Mouse (Mus musculus): Measurements from ENCODE around the gene Gsap. TPM values are rescaled to one million over a fixed set of nuclear protein-coding genes. Genes with fewer than 3 reads are reported as not detected.
A peak's percentile ranks its signal among the peaks of the same experiment; 100 is the strongest.

Gsap gene
- polyA plus RNA-seq, 1 experiment from 2014 or later, result 5.0 TPM

GRCm38 (mm10) chr5:21245241-21245640 is 59.2 kb downstream of the Gsap start:
- 84% methylated on average over 1 of the region's 1 CpGs for WGBS
- no peak for ATAC-seq

GRCm38 (mm10) chr5:21246794-21247193 is 60.7 kb downstream of the Gsap start:
- no peaks in the 10 kb centered on the region for H3K27me3 ChIP-seq
- WGBS, result 81% methylated on average over 6 of the region's 6 CpGs
- H3K4me3 ChIP-seq, result no peak overlapping the region
- H3K9ac ChIP-seq, result no peak overlapping the region
- H3K4me2 ChIP-seq, result no peak overlapping the region
- H3K4me1 ChIP-seq, result no peaks in the 10 kb centered on the region
- ATAC-seq, result no peak
- no peaks in the 10 kb centered on the region for H3K36me3 ChIP-seq (ENCODE audit: poor library complexity, severe bottlenecking)
- H3K27ac ChIP-seq, result no peak overlapping the region
- no peaks in the 10 kb centered on the region for H3K9me3 ChIP-seq (replicated peaks)

More at GRCm38 (mm10) chr5:21245241-21245640, 59.2 kb downstream of the Gsap start:
- H3K4me1 ChIP-seq, result no peaks in the 10 kb centered on the region
- no peaks in the 10 kb centered on the region for H3K27me3 ChIP-seq
- no peaks in the 10 kb centered on the region for H3K36me3 ChIP-seq (ENCODE audit: poor library complexity, severe bottlenecking)
- no peak overlapping the region for H3K4me2 ChIP-seq
- no peaks in the 10 kb centered on the region for H3K9me3 ChIP-seq (replicated peaks)
- H3K9ac ChIP-seq, result no peak overlapping the region
- H3K4me3 ChIP-seq, result no peak overlapping the region
- H3K27ac ChIP-seq, result no peak overlapping the region

GRCm38 (mm10) chr5:21247916-21248315 is 61.9 kb downstream of the Gsap start:
- Histone ChIP-seq H3K36me3 (ENCODE audit: poor library complexity, severe bottlenecking) (no peaks in the 10 kb centered on the region), H3K4me3 (no peak overlapping the region), H3K9me3 (replicated peaks) (no peaks in the 10 kb centered on the region), H3K27ac (no peak overlapping the region), H3K4me1 (no peaks in the 10 kb centered on the region), H3K4me2 (no peak overlapping the region), H3K9ac (no peak overlapping the region), H3K27me3 (no peaks in the 10 kb centered on the region)
- WGBS, result 95% methylated on average over 2 of the region's 2 CpGs
- ATAC-seq, result no peak

GRCm38 (mm10) chr5:21248834-21249233 is 62.8 kb downstream of the Gsap start:
- H3K9ac ChIP-seq, result no peak overlapping the region
- H3K9me3 ChIP-seq (replicated peaks), result no peaks in the 10 kb centered on the region
- no peaks in the 10 kb centered on the region for H3K4me1 ChIP-seq
- H3K4me2 ChIP-seq, result no peak overlapping the region
- WGBS, result 78% methylated on average over 5 of the region's 5 CpGs
- no peak for ATAC-seq
- no peak overlapping the region for H3K27ac ChIP-seq
- no peaks in the 10 kb centered on the region for H3K27me3 ChIP-seq
- no peaks in the 10 kb centered on the region for H3K36me3 ChIP-seq (ENCODE audit: poor library complexity, severe bottlenecking)
- no peak overlapping the region for H3K4me3 ChIP-seq

- Histone ChIP-seq H3K4me1 (no peaks in the 10 kb centered on the region), H3K27ac (no peak overlapping the region), H3K4me3 (no peak overlapping the region), H3K9me3 (replicated peaks) (no peaks in the 10 kb centered on the region), H3K9ac (no peak overlapping the region), H3K36me3 (ENCODE audit: poor library complexity, severe bottlenecking) (no peaks in the 10 kb centered on the region), H3K4me2 (no peak overlapping the region), H3K27me3 (no peaks in the 10 kb centered on the region)
- no peak for ATAC-seq
- 91% methylated on average over 12 of the region's 12 CpGs for WGBS
Observed at GRCm38 (mm10) chr5:21254731-21255525, 68.9 kb downstream of the Gsap start.

- 97% methylated on average over 5 of the region's 5 CpGs for WGBS
Observed at GRCm38 (mm10) chr5:21255551-21256132, 69.6 kb downstream of the Gsap start.

GRCm38 (mm10) chr5:21257126-21257525 is 71.1 kb downstream of the Gsap start:
- Histone ChIP-seq H3K4me3 (no peak overlapping the region), H3K27ac (no peak overlapping the region), H3K9ac (no peak overlapping the region), H3K4me2 (no peak overlapping the region), H3K27me3 (no peaks in the 10 kb centered on the region), H3K9me3 (replicated peaks) (no peaks in the 10 kb centered on the region), H3K4me1 (peaks cover 9% of the 10 kb centered on the region; the same call in 1 of the 2 replicates), H3K36me3 (ENCODE audit: poor library complexity, severe bottlenecking) (no peaks in the 10 kb centered on the region)
- no peak for ATAC-seq
- 67% methylated on average over 4 of the region's 4 CpGs for WGBS

More at GRCm38 (mm10) chr5:21255551-21256132, 69.6 kb downstream of the Gsap start:
- no peak overlapping the region for H3K4me3 ChIP-seq
- H3K4me1 ChIP-seq, result no peaks in the 10 kb centered on the region
- H3K36me3 ChIP-seq (ENCODE audit: poor library complexity, severe bottlenecking), result no peaks in the 10 kb centered on the region
- H3K27ac ChIP-seq, result no peak overlapping the region
- H3K4me2 ChIP-seq, result no peak overlapping the region
- H3K27me3 ChIP-seq, result no peaks in the 10 kb centered on the region
- no peak for ATAC-seq
- no peak overlapping the region for H3K9ac ChIP-seq
- H3K9me3 ChIP-seq (replicated peaks), result no peaks in the 10 kb centered on the region

GRCm38 (mm10) chr5:21257806-21258205 is 71.8 kb downstream of the Gsap start:
- no peaks in the 10 kb centered on the region for H3K27me3 ChIP-seq
- 67% methylated on average over 6 of the region's 6 CpGs for WGBS
- H3K9ac ChIP-seq, result no peak overlapping the region
- ATAC-seq, result no peak
- H3K9me3 ChIP-seq (replicated peaks), result no peaks in the 10 kb centered on the region
- H3K27ac ChIP-seq, result no peak overlapping the region
- H3K36me3 ChIP-seq (ENCODE audit: poor library complexity, severe bottlenecking), result no peaks in the 10 kb centered on the region
- peaks cover 13% of the 10 kb centered on the region; the same call in 1 of the 2 replicates for H3K4me1 ChIP-seq
- H3K4me3 ChIP-seq, result no peak overlapping the region
- H3K4me2 ChIP-seq, result no peak overlapping the region

GRCm38 (mm10) chr5:21260746-21261145 is 74.7 kb downstream of the Gsap start:
- Histone ChIP-seq H3K27me3 (no peaks in the 10 kb centered on the region), H3K4me1 (peaks cover 28% of the 10 kb centered on the region), H3K4me3 (no peak overlapping the region), H3K9ac (no peak overlapping the region), H3K36me3 (ENCODE audit: poor library complexity, severe bottlenecking) (no peaks in the 10 kb centered on the region), H3K27ac (no peak overlapping the region), H3K9me3 (replicated peaks) (no peaks in the 10 kb centered on the region), H3K4me2 (no peak overlapping the region)
- 88% methylated on average over 7 of the region's 7 CpGs for WGBS
- no peak for ATAC-seq

- Histone ChIP-seq H3K4me1 (peaks cover 28% of the 10 kb centered on the region), H3K4me3 (no peak overlapping the region), H3K27ac (no peak overlapping the region), H3K27me3 (no peaks in the 10 kb centered on the region), H3K36me3 (ENCODE audit: poor library complexity, severe bottlenecking) (no peaks in the 10 kb centered on the region), H3K4me2 (no peak overlapping the region), H3K9ac (no peak overlapping the region), H3K9me3 (replicated peaks) (no peaks in the 10 kb centered on the region)
- WGBS, result 53% methylated on average over 6 of the region's 6 CpGs
- ATAC-seq, result no peak
Observed at GRCm38 (mm10) chr5:21261202-21261844, 75.3 kb downstream of the Gsap start.

- 29% methylated on average over 18 of the region's 18 CpGs for WGBS
- 0 out of 2 replicates have a peak overlapping the region, but pooled peaks have one; percentile 7 for H3K4me2 ChIP-seq
- peak; percentile 54 for ATAC-seq
Observed at GRCm38 (mm10) chr5:21263202-21264055, 77.4 kb downstream of the Gsap start.

More at GRCm38 (mm10) chr5:21263202-21264055, 77.4 kb downstream of the Gsap start:
- Histone ChIP-seq H3K36me3 (ENCODE audit: poor library complexity, severe bottlenecking) (no peaks in the 10 kb centered on the region), H3K9me3 (replicated peaks) (no peaks in the 10 kb centered on the region), H3K27me3 (no peaks in the 10 kb centered on the region), H3K4me1 (peaks cover 28% of the 10 kb centered on the region), H3K9ac (no peak overlapping the region), H3K4me3 (no peak overlapping the region), H3K27ac (peak overlapping the region; percentile 60)

All from forebrain, embryonic 13.5 days (tissue).